Mouse (Mus musculus) neural tube, embryonic 13.5 days (tissue): ENCODE measurements around the gene Fgfr4. TPM values are rescaled to one million over a fixed set of nuclear protein-coding genes. Genes with fewer than 3 reads are reported as not detected.

Experiments used
- ATAC-seq: fragments of 200-750 bp; cut with Nextera tagmentation; 2 replicates; pipeline ENCODE4 v1.8.0; 2017; ENCODE audit warnings: low read depth, mild to moderate bottlenecking, moderate TSS enrichment, moderate library complexity
- H3K27ac ChIP-seq: fragments of 300-500 bp; sonication (generic); replicated peaks from 2 replicates; pipeline ENCODE4 v1.5.1; 2015; ENCODE audit warnings: moderate library complexity, mild to moderate bottlenecking, inconsistent platforms
- H3K27me3 ChIP-seq: fragments of 300-500 bp; sonication (generic); 2 replicates; pipeline ENCODE4 v1.6.1; 2015; ENCODE audit warnings: mild to moderate bottlenecking, inconsistent platforms
- H3K36me3 ChIP-seq: fragments of 300-500 bp; sonication (generic); 2 replicates; pipeline ENCODE4 v1.6.1; 2015; ENCODE audit warnings: mild to moderate bottlenecking, inconsistent platforms
- H3K4me1 ChIP-seq: fragments of 300-500 bp; sonication (generic); replicated peaks from 2 replicates; pipeline ENCODE4 v1.6.1; 2015; ENCODE audit warnings: inconsistent platforms
- H3K4me2 ChIP-seq: fragments of 300-500 bp; sonication (generic); 2 replicates; pipeline ENCODE4 v1.6.1; 2015; ENCODE audit warnings: inconsistent platforms, mild to moderate bottlenecking, moderate library complexity
- H3K4me3 ChIP-seq: fragments of 300-500 bp; sonication (generic); 2 replicates; pipeline ENCODE4 v1.5.1; 2015; ENCODE audit warnings: mild to moderate bottlenecking, inconsistent platforms
- H3K9ac ChIP-seq: fragments of 300-500 bp; sonication (generic); 2 replicates; pipeline ENCODE4 v1.6.1; 2015; ENCODE audit warnings: moderate library complexity, mild to moderate bottlenecking, inconsistent platforms
- H3K9me3 ChIP-seq: fragments of 300-500 bp; sonication (generic); 2 replicates; pipeline ENCODE4 v1.6.1; 2016; ENCODE audit warnings: inconsistent platforms
- WGBS: fragments of 180-500 bp; shearing (Covaris S2); methylation state at CpG from one replicate; pipeline ENCODE4 v1.1.7; 2015; 5-methylcytosine and 5-hydroxymethylcytosine counted together
- polyA plus RNA-seq: library from polyadenylated mRNA; unstranded; fragments of >200 nt; fragmentation: Nextera tagmentation; extraction: Ambion mirVana; gene quantifications from 2 replicates; pipeline ENCODE4 v1.2.1, GENCODE M21; 2015

Gene Fgfr4
- polyA plus RNA-seq, 1 experiment from 2014 or later, result 1.1 TPM

- Histone ChIP-seq H3K4me3 (no peak overlapping the region), H3K27ac (no peak overlapping the region), H3K9me3 (no peaks in the 10 kb centered on the region), H3K4me1 (peaks cover 3% of the 10 kb centered on the region), H3K4me2 (no peak overlapping the region), H3K9ac (no peak overlapping the region), H3K27me3 (no peaks in the 10 kb centered on the region), H3K36me3 (no peaks in the 10 kb centered on the region)
- 82% methylated on average over 8 of the region's 11 CpGs for WGBS
- ATAC-seq, result no peak
Observed at GRCm38 (mm10) chr13:55204667-55205389, 52.4 kb downstream of the Fgfr4 start.

GRCm38 (mm10) chr13:55205448-55206205 is 53.2 kb downstream of the Fgfr4 start:
- H3K36me3 ChIP-seq, result no peaks in the 10 kb centered on the region

GRCm38 (mm10) chr13:55208837-55209648 is 56.6 kb downstream of the Fgfr4 start:
- 65% methylated on average over 13 of the region's 13 CpGs for WGBS
- ATAC-seq, result no peak
- peaks cover 29% of the 10 kb centered on the region for H3K4me1 ChIP-seq
- H3K9me3 ChIP-seq, result no peaks in the 10 kb centered on the region
- H3K4me3 ChIP-seq, result no peak overlapping the region
- H3K27me3 ChIP-seq, result no peaks in the 10 kb centered on the region
- peak overlapping the region; percentile 82; the same call in 1 of the 2 replicates for H3K4me2 ChIP-seq
- 0 out of 2 replicates have a peak overlapping the region, but pooled peaks have one; percentile 6 for H3K9ac ChIP-seq
- peak overlapping the region; percentile 98; the same call in 1 of the 2 replicates for H3K27ac ChIP-seq
- H3K36me3 ChIP-seq, result peaks cover 9% of the 10 kb centered on the region; the same call in 1 of the 2 replicates

More at GRCm38 (mm10) chr13:55205448-55206205, 53.2 kb downstream of the Fgfr4 start:
- H3K27me3 ChIP-seq, result no peaks in the 10 kb centered on the region
- no peaks in the 10 kb centered on the region for H3K9me3 ChIP-seq
- no peak overlapping the region for H3K4me2 ChIP-seq
- WGBS, result 92% methylated on average over 6 of the region's 6 CpGs
- ATAC-seq, result no peak
- H3K27ac ChIP-seq, result no peak overlapping the region
- H3K9ac ChIP-seq, result no peak overlapping the region
- peaks cover 11% of the 10 kb centered on the region for H3K4me1 ChIP-seq
- H3K4me3 ChIP-seq, result no peak overlapping the region

DNA sequence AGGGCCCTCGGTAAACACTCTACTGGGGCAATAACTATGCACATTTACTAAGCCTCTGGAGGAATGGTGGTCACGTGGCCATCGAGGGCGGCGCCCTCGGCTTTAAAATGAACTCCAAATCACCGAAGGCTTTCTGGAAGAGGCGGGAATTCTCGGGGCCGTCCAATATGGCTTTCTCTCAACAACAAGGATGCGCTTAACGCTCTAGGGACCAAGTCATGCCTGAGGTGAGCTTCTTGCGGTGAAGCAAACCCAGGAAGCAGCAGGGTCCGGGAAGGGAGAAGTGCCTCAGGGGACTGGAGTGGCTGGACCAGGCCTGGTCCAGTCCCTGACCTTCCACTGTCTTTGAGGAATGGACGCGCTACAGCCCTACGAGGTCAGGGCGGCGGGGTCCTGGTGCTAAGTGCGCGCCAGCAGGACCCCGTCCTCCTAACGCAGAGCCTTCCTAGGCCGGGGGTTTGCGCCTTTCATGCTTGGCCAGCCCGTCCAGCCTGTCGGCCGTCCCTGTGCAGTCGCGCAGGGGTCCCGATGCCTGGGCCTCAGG is 57.3 kb downstream of the Fgfr4 start, which contains the start of gene Nsd1:
Nsd1 (plus strand) TSS at position 134 of the 544 bp plus-strand sequence.
- Histone ChIP-seq H3K27me3 (no peaks in the 10 kb centered on the region), H3K36me3 (peaks cover 16% of the 10 kb centered on the region), H3K27ac (peak within 1 kb of the TSS; percentile 98), H3K9me3 (no peaks in the 10 kb centered on the region), H3K9ac (peak within 1 kb of the TSS; percentile 95), H3K4me3 (peak within 1 kb of the TSS; percentile 78), H3K4me1 (peaks cover 36% of the 10 kb centered on the region), H3K4me2 (peak within 1 kb of the TSS; percentile 82)
- 20% methylated on average over 31 of the region's 31 CpGs for WGBS
- peak; percentile 7; the same call in 1 of the 2 replicates for ATAC-seq

- peaks cover 17% of the 10 kb centered on the region for H3K36me3 ChIP-seq
- peak overlapping the region; percentile 82 for H3K4me2 ChIP-seq
- peak overlapping the region; percentile 95 for H3K9ac ChIP-seq
- WGBS, result under 1% methylated on average over 74 of the region's 77 CpGs
- peak; percentile 60 for ATAC-seq
- peak overlapping the region; percentile 78 for H3K4me3 ChIP-seq
- no peaks in the 10 kb centered on the region for H3K9me3 ChIP-seq
- H3K27me3 ChIP-seq, result no peaks in the 10 kb centered on the region
- peaks cover 43% of the 10 kb centered on the region for H3K4me1 ChIP-seq
- H3K27ac ChIP-seq, result peak overlapping the region; percentile 98
Observed at GRCm38 (mm10) chr13:55210193-55210970, 57.9 kb downstream of the Fgfr4 start.

GRCm38 (mm10) chr13:55210971-55211220 is 58.5 kb downstream of the Fgfr4 start:
- Histone ChIP-seq H3K27ac (peak overlapping the region; percentile 98), H3K4me3 (peak overlapping the region; percentile 78), H3K4me2 (peak overlapping the region; percentile 82), H3K27me3 (no peaks in the 10 kb centered on the region), H3K9me3 (no peaks in the 10 kb centered on the region), H3K9ac (peak overlapping the region; percentile 95), H3K4me1 (peaks cover 48% of the 10 kb centered on the region), H3K36me3 (peaks cover 21% of the 10 kb centered on the region)
- peak; percentile 71 for ATAC-seq
- 1% methylated on average over 17 of the region's 17 CpGs for WGBS

DNA sequence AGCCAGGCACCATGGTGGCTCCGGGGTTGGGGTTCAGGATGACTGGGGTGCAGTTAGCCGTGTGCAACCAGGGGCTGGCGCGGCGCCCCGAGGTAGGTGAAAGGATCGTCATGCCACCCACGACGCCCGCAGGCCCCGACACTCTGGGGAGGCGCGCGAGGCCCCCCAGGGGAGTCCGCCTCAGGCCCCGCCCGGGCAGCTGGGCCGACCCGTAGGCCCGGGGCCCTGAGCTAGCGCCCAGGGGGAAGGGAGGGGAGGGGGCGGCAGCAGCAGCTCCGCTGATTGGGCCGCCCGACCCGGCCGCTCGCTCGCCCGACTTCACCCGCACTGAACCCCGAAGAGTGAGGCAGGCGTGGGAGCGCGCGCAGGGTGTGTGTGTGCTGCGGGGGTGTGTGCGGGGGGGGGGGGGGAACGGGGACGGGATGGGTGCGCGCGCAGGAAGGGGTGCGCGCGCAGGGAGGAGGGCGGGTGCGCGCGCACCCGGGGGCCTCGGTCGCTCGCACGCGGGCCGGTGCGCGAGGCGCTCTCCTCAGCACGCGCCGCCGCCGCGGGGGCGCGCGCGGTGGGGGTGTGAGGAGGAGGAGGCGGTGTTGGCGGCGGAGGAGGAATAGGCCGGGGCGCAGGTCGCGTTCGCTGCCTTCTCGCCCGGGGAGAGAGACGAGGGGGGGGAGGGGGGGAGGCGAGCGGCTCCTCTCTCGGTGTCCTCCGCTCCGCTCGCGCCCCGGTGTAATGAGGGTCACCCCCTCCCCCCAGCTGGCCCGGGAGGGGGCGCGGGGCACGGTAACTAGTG is 59.0 kb downstream of the Fgfr4 start:
- H3K4me3 ChIP-seq, result peak overlapping the region; percentile 78
- WGBS, result 0% methylated on average over 20 of the region's 93 CpGs
- H3K4me2 ChIP-seq, result peak overlapping the region; percentile 82
- H3K36me3 ChIP-seq, result peaks cover 26% of the 10 kb centered on the region
- H3K9ac ChIP-seq, result peak overlapping the region; percentile 95
- no peaks in the 10 kb centered on the region for H3K9me3 ChIP-seq
- H3K27ac ChIP-seq, result peak overlapping the region; percentile 98
- peaks cover 53% of the 10 kb centered on the region for H3K4me1 ChIP-seq
- no peaks in the 10 kb centered on the region for H3K27me3 ChIP-seq
- peak; percentile 76 for ATAC-seq

- ATAC-seq, result peak; percentile 52
- Histone ChIP-seq H3K4me3 (peak overlapping the region; percentile 78), H3K4me2 (peak overlapping the region; percentile 82), H3K9ac (peak overlapping the region; percentile 95), H3K9me3 (no peaks in the 10 kb centered on the region), H3K27me3 (no peaks in the 10 kb centered on the region), H3K27ac (peak overlapping the region; percentile 98), H3K4me1 (peaks cover 58% of the 10 kb centered on the region), H3K36me3 (peaks cover 30% of the 10 kb centered on the region)
- 0% methylated on average over 2 of the region's 32 CpGs for WGBS
Observed at GRCm38 (mm10) chr13:55212011-55212360, 59.5 kb downstream of the Fgfr4 start.

DNA sequence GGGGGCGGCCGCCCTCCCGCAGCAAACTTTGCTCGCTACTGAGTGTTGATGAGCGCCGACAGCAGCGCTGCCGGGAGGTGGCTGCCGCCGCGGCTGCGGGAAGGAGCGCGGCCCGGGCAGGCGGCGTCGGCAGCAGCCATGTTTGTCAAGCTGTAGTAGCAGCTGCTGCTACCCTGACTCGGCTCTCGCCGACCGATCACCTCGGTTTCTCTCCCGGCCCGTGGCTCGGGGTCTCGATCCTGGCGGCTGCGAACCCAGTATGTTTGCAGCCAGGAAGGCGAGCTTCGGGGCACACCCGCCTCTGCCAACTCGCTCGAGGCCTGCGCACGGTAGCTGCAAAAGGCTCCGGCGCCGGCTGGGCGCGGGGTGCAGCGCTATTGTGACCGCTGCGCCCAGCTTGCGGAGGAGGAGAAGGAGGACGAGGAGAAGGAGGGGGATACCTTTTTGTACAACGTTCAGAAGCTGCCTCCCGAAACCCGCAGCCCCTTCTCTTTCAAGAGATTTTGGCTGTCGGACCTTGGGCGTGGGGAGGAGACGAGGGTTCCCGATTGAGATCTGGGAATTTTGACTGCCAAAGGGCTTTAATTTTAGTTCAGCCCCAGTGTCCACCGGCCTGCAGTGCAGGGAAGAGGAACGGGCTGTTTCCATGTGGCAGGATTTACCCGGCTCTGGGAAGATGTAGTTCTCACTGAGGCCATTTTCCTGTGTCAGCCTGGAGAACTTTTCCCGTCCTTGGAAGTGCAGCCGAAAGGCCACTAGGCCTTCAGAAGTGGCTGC is 60.1 kb downstream of the Fgfr4 start:
- Histone ChIP-seq H3K9me3 (no peaks in the 10 kb centered on the region), H3K4me1 (peaks cover 64% of the 10 kb centered on the region), H3K4me3 (peak overlapping the region; percentile 78), H3K27me3 (no peaks in the 10 kb centered on the region), H3K36me3 (peaks cover 34% of the 10 kb centered on the region), H3K4me2 (peak overlapping the region; percentile 82), H3K9ac (peak overlapping the region; percentile 95), H3K27ac (peak overlapping the region; percentile 98)
- WGBS, result under 1% methylated on average over 58 of the region's 58 CpGs
- ATAC-seq, result peak; percentile 4; the same call in 1 of the 2 replicates
